Mouse (Mus musculus) forebrain, embryonic 14.5 days (tissue): ENCODE data around the gene Vmn1r231. TPM values are rescaled to one million over a fixed set of nuclear protein-coding genes. Genes with fewer than 3 reads are reported as not detected.

Experiments
- polyA plus RNA-seq: library from polyadenylated mRNA; unstranded; fragments of >200 nt; fragmentation: Nextera tagmentation; extraction: Ambion mirVana; gene quantifications from 2 replicates; pipeline ENCODE4 v1.2.1, GENCODE M21; 2014

The Vmn1r231 gene
- polyA plus RNA-seq, 1 experiment from 2014 or later: not detected

Other genes with a start within 250 kb of the Vmn1r231 start
- not detected in 2 replicates for gene Vmn1r226, start 222.2 kb downstream of the Vmn1r231 start, polyA plus RNA-seq
- gene Vmn1r227, start 175.2 kb downstream of the Vmn1r231 start, polyA plus RNA-seq: not detected in 2 replicates
- gene Vmn1r228, start 118.9 kb downstream of the Vmn1r231 start, polyA plus RNA-seq: not detected in 2 replicates
- not detected in 2 replicates for gene Vmn1r229, start 93.5 kb downstream of the Vmn1r231 start, polyA plus RNA-seq
- not detected in 2 replicates for gene Vmn1r230, start 64.6 kb downstream of the Vmn1r231 start, polyA plus RNA-seq
- gene Vmn1r232, start 14.6 kb upstream of the Vmn1r231 start, polyA plus RNA-seq: not detected in 2 replicates
- 695 and 703 TPM in 2 replicates for gene Ppp2r1a, start 40.2 kb upstream of the Vmn1r231 start, polyA plus RNA-seq
- gene Vmn1r233, start 91.4 kb upstream of the Vmn1r231 start, polyA plus RNA-seq: not detected in 2 replicates
- 17.6 and 23.2 TPM in 2 replicates for gene Zfp160, start 103.8 kb upstream of the Vmn1r231 start, polyA plus RNA-seq